Mouse (Mus musculus): ENCODE measurements at regions not wholly inside any gene's neighbourhood (a gene's known extent, or its start where the extent isn't known, plus 50 kb on each side); places are given as distances from the start of the nearest gene placed in this dataset.

GRCm38 (mm10) chr16:85966251-85966650 lies 64.6 kb upstream of the Adamts5 start:
- TF ChIP-seq CEBPB (IDR thresholded peaks at IDR 0.05; ENCODE audit: insufficient read depth, poor library complexity, severe bottlenecking) (no peak), E2F4 (IDR thresholded peaks at IDR 0.05; ENCODE audit: insufficient read depth) (no peak), POLR2A (IDR thresholded peaks at IDR 0.05; ENCODE audit: insufficient read length, low read depth) (no peak), MYOD1 (IDR thresholded peaks at IDR 0.05; ENCODE audit: control insufficient read depth in 1 of 3, insufficient read length in 2 of 3, low read depth in 2 of 3) (no peak), MYOG (IDR thresholded peaks at IDR 0.05; ENCODE audit: control insufficient read depth in 1 of 3, insufficient read depth in 1 of 3, insufficient read length in 2 of 3, low read depth in 2 of 3) (no peak), USF1 (IDR thresholded peaks at IDR 0.05; ENCODE audit: low read depth) (no peak), POLR2AphosphoS2 (IDR thresholded peaks at IDR 0.05; ENCODE audit: insufficient read length, low read depth) (no peak)

Measured in myocyte (in vitro differentiated cells).